Mouse (Mus musculus) fat pad, adult 2 months (tissue): ENCODE results near the gene Gjc2.
"Not testable (repeated sequence)": the region's sequence is repeated elsewhere in the genome, so short reads cannot be mapped to it uniquely, and the experiment has no call there.

ENCODE experiments used
- DNase-seq: peaks from one replicate; pipeline ENCODE4 v3.0.0-alpha.2; 2011; ENCODE audit warnings: low read depth, low spot score; ENCODE audit errors: extremely low read depth

Gjc2 gene

DNA sequence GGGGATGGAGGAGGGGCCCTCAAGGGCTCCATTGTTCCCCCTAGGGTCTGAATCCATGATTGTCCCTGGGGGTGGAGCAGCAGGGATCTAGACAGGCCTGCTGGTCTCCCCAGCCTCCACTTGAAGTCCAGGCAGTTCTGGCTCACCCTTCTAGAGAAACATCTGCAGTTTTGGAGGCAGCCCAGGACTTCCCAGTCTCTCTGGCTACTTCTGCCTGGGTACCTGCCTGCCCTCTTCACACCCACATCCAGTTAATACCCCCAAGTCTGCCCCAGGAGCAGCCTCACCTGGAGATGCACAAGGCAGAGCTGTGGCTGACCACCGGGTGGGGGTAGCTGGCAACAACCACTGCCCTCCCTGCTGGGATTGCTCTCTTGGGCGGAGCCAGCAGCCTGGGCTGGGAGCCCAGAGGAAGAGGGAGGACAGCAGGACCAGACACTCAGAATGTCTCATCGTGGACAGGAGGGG, at the start of gene Gjc2:
Gjc2 (minus strand) TSS at position 350 of the 468 bp plus-strand sequence.
- DNase-seq, result no peak

GRCm38 (mm10) chr11:59232797-59233196, 49.8 kb upstream of the Gjc2 start:
- no peak for DNase-seq

- no peak for DNase-seq
These were observed 47.2 kb upstream of the Gjc2 start for GRCm38 (mm10) chr11:59230144-59230760.

DNA sequence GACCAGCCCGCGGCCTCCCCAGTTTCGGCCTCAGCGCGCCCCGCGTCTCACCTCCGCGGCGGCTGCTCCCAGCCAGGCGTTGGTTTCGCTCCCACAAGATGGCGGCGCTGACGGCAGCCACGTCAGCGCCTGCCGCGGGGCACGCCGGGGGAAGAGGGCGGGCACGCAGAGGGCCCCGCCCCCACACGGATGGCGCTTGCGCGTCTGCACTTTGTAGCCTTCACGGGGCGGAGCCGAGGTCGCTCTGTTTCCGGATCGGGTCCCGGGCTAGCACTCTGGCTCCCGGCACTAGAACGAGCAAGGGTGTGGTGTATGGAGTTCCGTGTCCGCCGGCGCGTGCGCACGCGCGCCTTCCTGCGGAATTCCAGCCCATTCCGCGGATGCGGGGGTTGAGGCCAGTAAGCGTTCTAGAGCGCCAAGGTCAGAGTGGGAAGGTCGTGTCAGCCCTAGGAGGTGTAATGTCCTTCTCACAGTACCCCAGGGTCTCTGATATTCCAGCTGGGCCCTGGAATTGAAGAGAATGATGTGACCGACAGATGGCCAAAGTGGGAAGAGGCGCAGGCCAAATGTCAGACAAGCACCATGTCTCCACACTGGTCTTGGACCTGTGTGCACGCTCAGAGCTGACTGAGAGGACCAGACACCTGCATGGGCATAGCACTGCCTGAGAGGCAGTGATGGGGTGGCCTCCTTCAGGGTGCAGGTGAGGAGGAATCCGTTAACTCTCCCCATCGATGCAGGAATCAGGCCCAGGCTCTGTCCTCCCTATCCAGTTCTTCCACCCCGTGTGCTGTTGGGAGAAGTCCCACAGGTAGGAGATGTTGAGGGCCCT, 45.3 kb upstream of the Gjc2 start, which contains the start of gene Arf1:
Arf1 (minus strand) TSS at position 149 of the 832 bp plus-strand sequence.
- DNase-seq, result no peak

- no peak for DNase-seq
These were observed 44.6 kb upstream of the Gjc2 start for GRCm38 (mm10) chr11:59227604-59228121.

DNA sequence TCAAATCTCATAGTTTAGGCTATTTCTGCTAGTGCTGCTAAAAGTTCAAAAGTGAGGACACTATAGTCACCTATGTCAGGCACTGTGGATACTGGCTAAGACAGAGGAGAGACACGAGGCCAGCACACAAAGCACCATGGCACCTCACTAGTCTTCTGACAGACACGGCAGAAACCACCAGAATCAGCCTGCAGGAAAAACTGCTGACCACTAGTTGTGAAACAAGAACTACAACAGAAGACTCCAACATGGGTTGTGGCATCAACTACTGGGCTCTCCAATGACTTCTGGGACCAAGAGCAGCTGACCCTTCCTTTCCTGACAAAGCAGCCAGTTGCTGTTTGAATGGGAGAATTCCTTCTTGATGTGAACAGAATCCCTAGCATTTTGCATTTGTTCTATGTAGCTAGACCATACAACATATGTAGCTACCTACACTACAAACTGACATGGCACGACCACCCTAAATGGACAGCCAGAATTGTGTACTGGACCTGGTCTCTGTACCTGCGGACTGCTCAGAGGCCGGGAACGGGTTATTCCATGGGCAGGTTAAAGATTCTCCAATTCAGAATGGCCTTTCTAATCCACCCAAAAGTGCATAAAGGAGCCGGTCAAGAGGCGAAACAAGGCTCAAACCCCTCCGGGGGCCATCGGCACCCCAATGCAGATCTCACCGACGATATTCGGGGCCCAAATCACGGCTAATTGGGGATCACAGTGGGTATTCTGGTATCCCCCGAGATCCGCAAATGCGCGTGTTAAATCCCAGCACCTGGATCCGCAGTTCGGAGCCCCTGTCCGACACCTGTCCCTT, 44.0 kb upstream of the Gjc2 start:
- no peak for DNase-seq

GRCm38 (mm10) chr11:59226251-59226650, 43.2 kb upstream of the Gjc2 start:
- DNase-seq, result no peak

DNA sequence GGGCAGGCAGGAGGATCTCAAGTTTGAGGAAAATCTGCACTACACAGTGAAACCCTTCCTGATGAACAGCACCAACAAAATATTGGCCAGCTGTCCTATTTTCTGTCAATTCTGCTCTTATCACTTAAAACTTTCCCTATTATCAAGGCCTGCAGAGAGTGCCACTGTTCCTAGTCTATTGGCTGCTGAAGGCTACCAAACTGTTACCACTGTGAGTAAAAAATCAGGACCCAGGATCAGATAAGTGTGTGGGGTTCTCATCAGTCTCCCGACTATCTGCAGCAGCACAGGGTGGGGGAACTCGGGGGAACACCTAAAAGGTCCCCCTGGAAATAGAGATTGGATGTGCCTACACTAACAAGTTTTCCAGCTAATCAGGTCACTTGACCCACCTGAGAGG, 42.2 kb upstream of the Gjc2 start:
- no peak for DNase-seq

DNA sequence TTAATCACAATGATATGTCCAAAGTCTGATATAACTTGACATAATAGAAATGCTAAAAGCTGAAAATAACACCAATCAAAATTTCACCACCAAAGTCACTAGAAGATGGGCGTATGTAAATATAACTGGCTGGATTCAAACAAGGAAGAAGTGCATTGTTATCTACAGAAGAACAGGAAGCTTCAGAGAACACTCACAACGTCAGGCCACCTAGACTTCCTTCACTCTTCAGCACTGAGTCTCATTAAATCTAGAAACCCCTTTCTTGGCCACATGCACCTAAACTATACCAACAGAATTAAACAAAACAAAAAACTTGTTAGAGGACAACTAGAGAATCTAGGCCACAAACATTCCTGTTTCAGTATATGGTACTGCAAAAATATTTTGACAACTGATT, 41.5 kb upstream of the Gjc2 start:
- DNase-seq, result no peak

- no peak for DNase-seq
These were observed 41.0 kb upstream of the Gjc2 start for GRCm38 (mm10) chr11:59224025-59224424.

GRCm38 (mm10) chr11:59222306-59222705, 39.3 kb upstream of the Gjc2 start:
- DNase-seq, result no peak

GRCm38 (mm10) chr11:59221604-59222003, 38.6 kb upstream of the Gjc2 start:
- DNase-seq, result no peak

DNA sequence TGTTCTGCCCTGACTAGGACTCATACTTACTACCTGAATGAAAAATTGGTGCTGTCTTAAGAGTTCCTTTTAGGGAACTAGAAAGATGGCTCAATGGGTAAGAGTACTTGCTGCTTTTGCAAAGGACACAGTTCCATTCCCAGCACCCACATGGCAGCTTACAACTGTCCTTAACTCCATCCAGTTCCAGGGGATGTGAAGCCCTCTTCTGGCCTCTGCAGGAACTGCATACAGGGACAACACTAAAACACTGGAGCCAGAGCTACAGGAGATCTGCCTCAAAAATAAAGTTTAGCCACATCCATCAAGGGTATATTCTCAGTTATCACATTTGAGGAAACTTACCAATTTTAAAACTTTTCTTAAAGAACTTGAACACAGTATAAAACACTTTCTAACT, 36.1 kb upstream of the Gjc2 start:
- DNase-seq, result no peak

GRCm38 (mm10) chr11:59218389-59218998, 35.5 kb upstream of the Gjc2 start:
- peak; percentile 84 for DNase-seq

- DNase-seq, result no peak
These were observed 33.9 kb upstream of the Gjc2 start for GRCm38 (mm10) chr11:59216955-59217354.

DNA sequence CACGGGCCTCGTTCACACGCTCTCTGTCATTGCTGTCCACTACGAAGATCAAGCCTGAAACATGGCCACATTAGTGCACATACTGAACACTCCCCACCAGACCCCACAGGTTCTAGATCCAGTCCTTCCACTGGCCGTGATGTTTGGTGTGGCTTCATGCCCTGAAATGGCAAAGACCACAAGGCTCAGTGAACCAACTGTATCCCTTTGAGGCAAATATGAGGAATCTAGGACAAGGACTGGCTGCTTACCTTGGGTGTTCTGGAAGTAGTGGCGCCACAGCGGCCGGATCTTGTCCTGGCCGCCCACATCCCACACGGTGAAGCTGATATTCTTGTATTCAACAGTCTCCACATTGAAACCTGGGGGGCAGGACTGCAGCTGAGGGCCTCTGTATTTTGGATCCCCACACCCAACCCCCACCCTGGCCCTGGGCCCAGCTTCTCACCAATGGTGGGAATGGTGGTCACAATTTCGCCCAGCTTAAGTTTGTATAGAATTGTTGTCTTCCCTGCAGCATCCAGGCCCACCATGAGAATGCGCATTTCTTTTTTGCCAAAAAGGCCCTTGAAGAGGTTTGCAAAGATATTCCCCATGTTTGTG, 30.0 kb upstream of the Gjc2 start:
- DNase-seq, result no peak

DNA sequence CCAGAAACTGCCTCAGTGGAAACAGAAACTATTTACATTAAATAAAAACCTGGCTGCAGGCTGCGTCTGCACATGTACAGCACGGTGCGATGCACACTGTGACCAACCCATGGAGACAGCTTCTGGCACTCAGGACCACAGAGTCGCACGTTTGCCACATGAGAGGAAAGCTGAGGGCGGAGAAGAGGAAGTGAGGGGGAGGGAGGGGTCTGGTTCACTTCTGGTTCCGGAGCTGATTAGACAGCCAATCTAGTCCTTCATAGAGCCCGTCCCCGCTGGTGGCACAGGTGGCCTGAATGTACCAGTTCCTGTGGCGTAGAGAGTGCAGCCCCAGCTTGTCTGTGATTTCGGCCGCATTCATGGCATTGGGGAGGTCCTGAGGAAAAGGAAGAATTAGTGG, 29.3 kb upstream of the Gjc2 start:
- not testable (repeated sequence) for DNase-seq

DNA sequence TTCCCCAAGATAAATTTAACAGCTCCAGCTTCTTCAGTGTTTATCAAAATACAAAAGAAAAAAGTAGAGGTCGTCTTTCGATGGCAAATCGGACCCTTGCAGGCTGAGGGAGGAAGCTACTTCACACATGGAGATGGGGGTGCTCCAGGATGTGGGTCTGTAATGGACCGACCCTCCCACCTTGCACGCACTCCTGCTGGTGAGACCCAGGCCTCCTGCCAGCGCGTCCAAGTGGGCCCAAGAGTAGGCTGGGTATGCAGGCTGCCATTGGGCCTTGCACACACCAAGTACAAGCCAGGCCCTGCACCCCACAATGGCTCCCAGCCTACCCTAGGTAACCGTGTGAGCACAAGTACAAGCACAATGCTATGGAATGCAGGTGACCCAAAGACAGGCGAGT, 28.5 kb upstream of the Gjc2 start:
- DNase-seq, result not testable (repeated sequence)

DNA sequence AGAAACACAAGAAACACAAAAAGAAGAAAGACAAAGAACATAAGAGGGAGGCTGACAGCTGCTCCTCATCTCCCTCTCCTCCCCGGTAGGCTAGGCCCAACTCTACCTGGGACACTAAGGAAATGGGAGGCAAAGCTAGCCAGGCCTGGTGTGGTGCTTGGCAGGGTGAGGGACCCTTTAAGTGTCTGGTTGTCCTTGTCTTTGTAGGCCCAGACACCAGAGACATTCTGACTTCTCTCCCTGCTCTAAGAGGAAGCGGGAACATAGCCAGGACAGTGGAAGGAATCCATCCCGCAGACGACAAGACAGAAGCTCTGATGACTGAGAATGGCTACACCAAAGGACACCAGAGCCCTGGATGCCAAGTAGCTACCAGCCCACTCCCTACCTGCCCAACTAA, 27.0 kb upstream of the Gjc2 start:
- DNase-seq, result no peak

GRCm38 (mm10) chr11:59209580-59209979, 26.6 kb upstream of the Gjc2 start:
- no peak for DNase-seq
